Mouse (Mus musculus) erythroblast, embryonic 14.5 days (primary cell): ENCODE measurements around the gene Acsl1.

Experiments used
- GATA1 ChIP-seq: IDR thresholded peaks from 2 replicates; pipeline ENCODE4 v1.6.1; 2012; ENCODE audit warnings: low read length, inconsistent platforms, mixed read lengths
- TAL1 ChIP-seq: IDR thresholded peaks from 3 replicates; pipeline ENCODE4 v1.6.1; 2012; ENCODE audit warnings: low read length, inconsistent platforms, mixed read lengths

- no peak for TF ChIP-seq GATA1
- TF ChIP-seq TAL1 = no peak
These were observed 114.7 kb downstream of the Acsl1 start for GRCm38 (mm10) chr8:46585576-46585975.
